Mouse (Mus musculus) liver, embryonic 11.5 days (tissue): Measurements from ENCODE around the gene Dlst. TPM values are rescaled to one million over a fixed set of nuclear protein-coding genes. Genes with fewer than 3 reads are reported as not detected.
A peak's percentile ranks its signal among the peaks of the same experiment; 100 is the strongest.

Experiments
- ATAC-seq: fragments of 200-750 bp; cut with Nextera tagmentation; replicated peaks from 2 replicates; pipeline ENCODE4 v1.8.0; 2017; ENCODE audit warnings: moderate number of reproducible peaks, mild to moderate bottlenecking, moderate TSS enrichment, moderate library complexity; ENCODE audit not compliant: low FRiP score
- DNase-seq: peaks from one replicate; pipeline ENCODE4 v3.0.0-alpha.2; 2017; ENCODE audit warnings: low spot score
- H3K27ac ChIP-seq: fragments of 300-500 bp; sonication (generic); 2 replicates; pipeline ENCODE4 v1.5.1; 2014; ENCODE audit warnings: mild to moderate bottlenecking, low read depth, low read length, control low read depth
- H3K27me3 ChIP-seq: fragments of 300-500 bp; sonication (generic); replicated peaks from 2 replicates; pipeline ENCODE4 v1.6.1; 2014; ENCODE audit warnings: low read length, mixed read lengths; ENCODE audit not compliant: control insufficient read depth, insufficient read depth
- H3K36me3 ChIP-seq: fragments of 300-500 bp; sonication (generic); 2 replicates; pipeline ENCODE4 v1.6.1; 2014; ENCODE audit warnings: mild to moderate bottlenecking, low read length, moderate library complexity, mixed read lengths; ENCODE audit not compliant: control insufficient read depth, insufficient read depth
- H3K4me1 ChIP-seq: fragments of 300-500 bp; sonication (generic); replicated peaks from 2 replicates; pipeline ENCODE4 v1.6.1; 2014; ENCODE audit warnings: low read length, mixed read lengths; ENCODE audit not compliant: control insufficient read depth, insufficient read depth
- H3K4me2 ChIP-seq: fragments of 300-500 bp; sonication (generic); 2 replicates; pipeline ENCODE4 v1.6.1; 2014; ENCODE audit warnings: mild to moderate bottlenecking, control low read depth, moderate library complexity
- H3K4me3 ChIP-seq: fragments of 300-500 bp; sonication (generic); 2 replicates; pipeline ENCODE4 v1.5.1; 2014; ENCODE audit warnings: low read depth, low read length, control low read depth
- H3K9ac ChIP-seq: fragments of 300-500 bp; sonication (generic); 2 replicates; pipeline ENCODE4 v1.6.1; 2014; ENCODE audit warnings: low read depth, low read length, control low read depth
- H3K9me3 ChIP-seq: fragments of 300-500 bp; sonication (generic); 2 replicates; pipeline ENCODE4 v1.6.1; 2016; ENCODE audit warnings: low read length, inconsistent platforms, mixed read lengths; ENCODE audit not compliant: control insufficient read depth
- WGBS: fragments of 180-500 bp; shearing (Covaris S2); extraction: QIAGEN DNeasy Blood & Tissue Kit; methylation state at CpG from one replicate; pipeline ENCODE4 v1.1.7; 2014; 5-methylcytosine and 5-hydroxymethylcytosine counted together
- polyA plus RNA-seq: library from polyadenylated mRNA; unstranded; fragments of >200 nt; fragmentation: Nextera tagmentation; extraction: Ambion mirVana; gene quantifications from 2 replicates; pipeline ENCODE4 v1.2.1, GENCODE M21; 2014

The Dlst gene
- polyA plus RNA-seq, 1 experiment from 2014 or later: 143 TPM

DNA sequence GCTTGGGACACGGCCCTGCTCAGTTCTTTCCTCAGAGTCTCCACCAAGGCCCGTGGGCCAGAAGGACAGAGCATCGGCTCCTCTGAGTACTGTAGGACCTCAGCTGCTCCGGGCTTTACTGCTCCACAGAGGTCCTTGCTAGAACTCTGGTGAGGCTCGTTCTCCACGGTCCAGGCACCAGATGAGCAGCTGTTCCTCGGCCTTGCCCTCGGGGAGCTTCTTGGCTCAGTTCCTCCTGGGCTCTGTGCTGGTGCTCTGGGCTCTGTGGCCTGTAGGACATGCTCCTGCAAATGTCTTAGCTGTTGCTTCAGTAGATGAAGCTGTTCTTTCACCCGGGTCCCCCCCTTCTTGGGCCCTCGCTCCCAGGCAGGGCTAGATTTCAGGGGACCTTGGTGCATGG, 15.9 kb upstream of the Dlst start:
- WGBS: 85% methylated on average over 10 of the region's 10 CpGs

GRCm38 (mm10) chr12:85095146-85095545, 15.5 kb upstream of the Dlst start:
- Histone ChIP-seq H3K27ac (no peak overlapping the region), H3K4me1 (peaks cover 11% of the 10 kb centered on the region), H3K36me3 (no peaks in the 10 kb centered on the region), H3K27me3 (no peaks in the 10 kb centered on the region), H3K9me3 (no peaks in the 10 kb centered on the region), H3K9ac (no peak overlapping the region), H3K4me2 (no peak overlapping the region), H3K4me3 (no peak overlapping the region)
- 80% methylated on average over 11 of the region's 11 CpGs for WGBS
- ATAC-seq (no peak), DNase-seq (no peak)

More for the DNA sequence above, 15.9 kb upstream of the Dlst start:
- Histone ChIP-seq H3K4me2 (no peak overlapping the region), H3K4me1 (peaks cover 11% of the 10 kb centered on the region), H3K27me3 (no peaks in the 10 kb centered on the region), H3K9ac (no peak overlapping the region), H3K9me3 (no peaks in the 10 kb centered on the region), H3K36me3 (no peaks in the 10 kb centered on the region), H3K27ac (no peak overlapping the region), H3K4me3 (no peak overlapping the region)
- DNase-seq: no peak
- no peak for ATAC-seq

DNA sequence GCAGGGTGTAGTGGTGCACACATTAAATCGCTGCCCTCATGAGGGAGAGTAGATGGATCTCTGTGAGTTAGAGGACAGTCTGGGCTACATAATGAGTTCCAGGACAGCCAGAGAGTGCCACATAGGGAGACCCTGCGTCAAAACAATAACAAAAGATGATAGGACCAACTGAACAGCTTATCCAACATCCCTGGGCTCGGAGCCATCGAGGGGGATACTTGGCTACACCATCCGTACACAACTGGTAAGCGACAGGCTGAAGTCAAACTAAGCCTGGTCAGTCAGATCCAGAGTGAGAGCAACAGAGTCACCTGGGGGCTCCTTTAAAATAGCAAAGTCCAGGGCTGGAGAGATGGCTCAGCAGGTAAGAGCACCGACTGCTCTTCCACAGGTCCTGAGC, 14.8 kb upstream of the Dlst start:
- H3K4me2 ChIP-seq: no peak overlapping the region
- DNase-seq (no peak), ATAC-seq (no peak)
- no peak overlapping the region for H3K9ac ChIP-seq
- no peak overlapping the region for H3K4me3 ChIP-seq
- H3K27ac ChIP-seq: no peak overlapping the region
- H3K4me1 ChIP-seq: peaks cover 10% of the 10 kb centered on the region; the same call in 1 of the 2 replicates
- 86% methylated on average over 7 of the region's 7 CpGs for WGBS
- H3K9me3 ChIP-seq: no peaks in the 10 kb centered on the region
- H3K36me3 ChIP-seq: no peaks in the 10 kb centered on the region
- H3K27me3 ChIP-seq: no peaks in the 10 kb centered on the region

DNA sequence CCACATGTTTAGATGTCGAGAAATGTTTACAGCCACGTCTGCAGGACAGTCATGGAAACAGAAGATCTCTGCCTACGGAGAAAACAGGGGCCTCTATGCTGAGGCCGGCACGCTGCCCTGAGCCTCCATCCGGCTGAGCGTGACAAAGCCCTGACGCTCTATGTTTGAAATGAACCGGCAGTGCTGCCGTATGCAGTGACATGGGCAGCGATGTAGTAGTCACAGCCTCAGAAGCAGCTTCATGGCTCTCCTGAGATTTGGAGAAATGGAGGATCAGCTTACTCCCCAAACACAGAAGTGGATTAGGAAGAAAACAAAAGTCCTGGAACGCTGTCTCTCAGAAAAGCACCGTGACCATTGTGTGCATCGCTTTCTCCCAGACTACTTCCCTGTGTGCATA, 9.6 kb upstream of the Dlst start:
- Histone ChIP-seq H3K27ac (no peak overlapping the region), H3K4me3 (no peak overlapping the region), H3K36me3 (no peaks in the 10 kb centered on the region), H3K4me2 (no peak overlapping the region), H3K9ac (no peak overlapping the region), H3K27me3 (no peaks in the 10 kb centered on the region), H3K4me1 (no peaks in the 10 kb centered on the region), H3K9me3 (no peaks in the 10 kb centered on the region)
- DNase-seq: no peak
- ATAC-seq: no peak
- WGBS: 79% methylated on average over 14 of the region's 14 CpGs

- Histone ChIP-seq H3K36me3 (no peaks in the 10 kb centered on the region), H3K27me3 (no peaks in the 10 kb centered on the region), H3K9me3 (no peaks in the 10 kb centered on the region), H3K4me1 (0 out of 2 replicates have a peak, but pooled peaks cover 5% of the 10 kb centered on the region), H3K4me2 (no peak overlapping the region), H3K9ac (no peak overlapping the region), H3K27ac (no peak overlapping the region), H3K4me3 (no peak overlapping the region)
- WGBS: 83% methylated on average over 5 of the region's 5 CpGs
- DNase-seq: no peak
- ATAC-seq: no peak
Measured at GRCm38 (mm10) chr12:85101521-85102106, 9.0 kb upstream of the Dlst start.

DNA sequence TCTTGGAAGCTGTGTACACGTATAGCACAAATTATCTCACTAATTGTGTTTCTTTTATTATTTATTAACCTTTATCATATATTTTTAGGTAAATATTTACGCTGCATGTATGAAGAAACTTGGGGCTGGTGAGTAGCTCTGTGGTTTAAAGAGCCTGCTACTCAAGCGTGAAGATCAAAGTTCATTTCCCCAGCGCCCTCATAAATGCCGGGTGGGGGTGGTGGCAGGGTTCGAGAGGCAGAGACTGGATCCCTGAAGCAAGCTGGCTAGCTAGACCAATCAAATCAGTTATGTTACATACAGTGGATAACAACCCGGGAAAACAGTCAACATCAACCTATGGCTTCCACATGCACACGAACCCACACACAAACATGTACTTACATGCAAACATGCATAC, 7.5 kb upstream of the Dlst start:
- DNase-seq (no peak), ATAC-seq (no peak)
- Histone ChIP-seq H3K36me3 (no peaks in the 10 kb centered on the region), H3K4me1 (0 out of 2 replicates have a peak, but pooled peaks cover 6% of the 10 kb centered on the region), H3K9me3 (no peaks in the 10 kb centered on the region), H3K4me3 (no peak overlapping the region), H3K27me3 (no peaks in the 10 kb centered on the region), H3K27ac (no peak overlapping the region), H3K9ac (no peak overlapping the region), H3K4me2 (no peak overlapping the region)
- 77% methylated on average over 8 of the region's 8 CpGs for WGBS

DNA sequence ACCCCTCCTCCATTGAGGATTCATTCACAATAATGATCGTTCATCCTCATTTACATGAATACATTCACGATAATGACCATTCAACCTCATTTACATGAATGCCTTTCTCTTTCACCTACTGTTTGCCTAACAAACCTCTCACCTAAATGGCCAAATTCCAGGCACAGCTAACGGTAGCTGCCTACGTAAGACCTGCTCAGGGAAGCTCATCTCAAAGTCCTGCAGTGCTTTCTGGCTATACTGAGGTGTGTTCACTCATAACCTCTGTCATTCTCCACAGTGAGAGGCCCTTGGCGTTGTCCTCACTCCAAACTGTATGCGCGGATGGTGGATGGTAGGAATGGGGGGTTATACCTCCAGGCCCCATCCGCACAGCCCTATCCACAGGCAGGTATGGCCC, 5.8 kb upstream of the Dlst start:
- Histone ChIP-seq H3K27ac (no peak overlapping the region), H3K9me3 (no peaks in the 10 kb centered on the region), H3K4me2 (no peak overlapping the region), H3K4me1 (peaks cover 14% of the 10 kb centered on the region), H3K27me3 (no peaks in the 10 kb centered on the region), H3K36me3 (no peaks in the 10 kb centered on the region), H3K4me3 (no peak overlapping the region), H3K9ac (no peak overlapping the region)
- WGBS: 83% methylated on average over 8 of the region's 8 CpGs
- ATAC-seq (no peak), DNase-seq (no peak)

GRCm38 (mm10) chr12:85106292-85106691, 4.3 kb upstream of the Dlst start:
- WGBS: 3% methylated on average over 8 of the region's 8 CpGs
- ATAC-seq: no peak
- Histone ChIP-seq H3K36me3 (no peaks in the 10 kb centered on the region), H3K9ac (no peak overlapping the region), H3K27me3 (no peaks in the 10 kb centered on the region), H3K4me1 (peaks cover 16% of the 10 kb centered on the region), H3K4me2 (peak overlapping the region; percentile 53), H3K9me3 (no peaks in the 10 kb centered on the region), H3K27ac (no peak overlapping the region), H3K4me3 (no peak overlapping the region)
- no peak for DNase-seq

GRCm38 (mm10) chr12:85108643-85109042, 2.0 kb upstream of the Dlst start:
- Histone ChIP-seq H3K27me3 (no peaks in the 10 kb centered on the region), H3K4me1 (peaks cover 35% of the 10 kb centered on the region), H3K36me3 (0 out of 2 replicates have a peak, but pooled peaks cover 2% of the 10 kb centered on the region), H3K4me3 (no peak overlapping the region), H3K4me2 (no peak overlapping the region), H3K9ac (no peak overlapping the region), H3K27ac (no peak overlapping the region), H3K9me3 (no peaks in the 10 kb centered on the region)
- DNase-seq (no peak), ATAC-seq (no peak)
- WGBS: 50% methylated on average over 3 of the region's 3 CpGs
